Mouse (Mus musculus) granulocyte monocyte progenitor cell, adult 5-6 weeks (primary cell): ENCODE data around the gene Bptf. TPM values are rescaled to one million over a fixed set of nuclear protein-coding genes. Genes with fewer than 3 reads are reported as not detected.

Source experiments
- ATAC-seq: replicated peaks from 2 replicates; pipeline ENCODE4 v1.8.0; 2016; ENCODE audit warnings: mild to moderate bottlenecking, moderate TSS enrichment, inconsistent platforms; ENCODE audit not compliant: poor library complexity, severe bottlenecking
- total RNA-seq, 2 experiments: library from RNA; stranded (forward) in 1 of 2; stranded (reverse) in 1 of 2; fragments of 200-712, 200-1000 nt in 1 of 2; fragments of >200 nt in 1 of 2; fragmentation: Nextera tagmentation in 1 of 2; gene quantifications; 2 replicates each; pipeline ENCODE4 v1.2.3; 2014 to 2017

Gene Bptf
- total RNA-seq, 2 experiments from 2014 or later: 40.9 to 60.9 TPM

GRCm38 (mm10) chr11:107124327-107124731 lies 7.6 kb downstream of the Bptf start:
- peak; percentile 99 for ATAC-seq

- no peak for ATAC-seq
These were observed 14.1 kb downstream of the Bptf start for GRCm38 (mm10) chr11:107117789-107118188.

- ATAC-seq: no peak
These were observed 17.9 kb downstream of the Bptf start for GRCm38 (mm10) chr11:107113881-107114557.

- peak; percentile 90 for ATAC-seq
These were observed 18.8 kb downstream of the Bptf start for GRCm38 (mm10) chr11:107113112-107113511.

GRCm38 (mm10) chr11:107109669-107110068 lies 22.3 kb downstream of the Bptf start:
- no peak for ATAC-seq

- no peak for ATAC-seq
These were observed 23.0 kb downstream of the Bptf start for GRCm38 (mm10) chr11:107108892-107109291.

GRCm38 (mm10) chr11:107107725-107108078 lies 24.2 kb downstream of the Bptf start:
- no peak for ATAC-seq

DNA sequence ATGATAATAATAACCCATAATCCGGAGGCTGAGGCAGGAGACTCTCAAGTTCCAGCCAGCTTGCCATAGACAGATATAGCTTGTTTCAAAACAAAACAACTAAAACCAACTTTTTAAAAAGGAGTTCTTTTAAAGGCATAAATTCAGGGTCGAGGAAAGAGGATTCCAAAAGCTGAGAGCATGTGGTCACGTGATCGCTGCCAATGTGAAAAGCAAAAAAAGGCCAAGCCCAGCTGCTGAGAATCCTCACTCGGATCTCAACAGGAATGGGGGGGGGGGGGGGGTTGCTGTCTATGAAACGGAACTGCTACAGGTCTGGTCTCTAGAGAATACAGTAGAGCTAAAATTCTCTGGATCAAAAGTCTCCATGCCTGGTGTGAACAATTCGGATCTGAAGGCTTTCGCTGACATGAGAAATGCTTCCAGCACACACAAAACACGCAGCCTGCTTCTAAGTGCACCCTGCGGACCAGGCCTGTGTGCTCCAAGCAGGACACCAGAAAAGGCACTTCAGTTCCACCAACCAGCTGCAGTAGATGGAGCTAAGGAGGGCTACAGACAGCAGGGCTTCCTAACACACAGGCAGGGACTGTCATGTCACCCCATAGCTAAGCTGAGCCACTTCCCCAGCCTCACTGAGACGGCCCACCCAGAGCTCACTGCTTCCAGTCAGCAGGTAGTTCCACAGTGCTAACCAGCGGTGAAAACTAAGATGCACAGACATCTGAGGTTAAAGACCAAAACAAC lies 24.8 kb downstream of the Bptf start:
- ATAC-seq: no peak

DNA sequence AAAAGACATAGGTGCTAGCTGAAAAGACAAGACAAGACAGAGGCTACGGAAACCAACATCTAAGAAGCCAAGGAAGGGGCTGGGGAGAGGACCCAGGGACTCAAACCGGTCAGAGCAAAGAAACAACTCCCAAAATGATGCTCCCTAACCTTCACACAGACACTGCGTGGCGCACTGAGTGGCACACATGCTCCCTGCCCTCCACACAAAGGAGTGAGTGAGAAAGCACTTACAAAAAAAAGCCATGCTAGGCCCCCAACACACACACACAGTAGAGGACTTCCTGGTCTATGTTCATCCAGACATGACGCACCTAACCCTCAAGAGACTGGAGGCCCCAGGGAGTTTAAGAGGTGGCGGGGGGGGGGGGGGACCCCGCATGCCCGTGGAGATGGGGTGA lies 25.5 kb downstream of the Bptf start:
- no peak for ATAC-seq

- ATAC-seq: peak; percentile 33
These were observed 26.7 kb downstream of the Bptf start for GRCm38 (mm10) chr11:107105227-107105626.

GRCm38 (mm10) chr11:107103736-107104135 lies 28.2 kb downstream of the Bptf start:
- ATAC-seq: peak; percentile 43; the same call in 1 of the 2 replicates

- ATAC-seq: no peak
These were observed 28.7 kb downstream of the Bptf start for GRCm38 (mm10) chr11:107103224-107103589.

- ATAC-seq: peak; percentile 88
These were observed 29.3 kb downstream of the Bptf start for GRCm38 (mm10) chr11:107102465-107103223.

DNA sequence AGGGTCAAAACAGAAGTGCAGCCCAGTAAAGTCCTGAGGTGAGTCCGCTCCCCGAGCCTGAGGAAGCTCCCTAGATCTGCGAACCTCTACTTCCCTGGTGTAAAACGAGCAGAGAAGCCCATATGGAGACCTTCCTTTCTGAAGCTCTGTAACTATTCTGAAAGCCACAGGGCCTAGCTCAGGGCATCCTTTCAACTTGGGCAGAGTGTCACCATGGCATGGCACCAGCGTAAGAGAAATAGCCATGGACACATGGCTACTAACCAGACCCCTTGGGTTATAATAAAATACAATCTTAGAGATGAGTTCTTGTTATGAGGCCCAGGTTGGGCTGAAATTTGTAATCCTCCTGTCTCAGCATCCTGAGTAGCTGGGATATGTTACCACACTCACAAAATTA lies 35.0 kb downstream of the Bptf start:
- no peak for ATAC-seq

GRCm38 (mm10) chr11:107093871-107094270 lies 38.1 kb downstream of the Bptf start:
- ATAC-seq: no peak

- no peak for ATAC-seq
These were observed 39.3 kb downstream of the Bptf start for GRCm38 (mm10) chr11:107092637-107093036.

- ATAC-seq: no peak
These were observed 46.1 kb downstream of the Bptf start for GRCm38 (mm10) chr11:107085866-107086265.

DNA sequence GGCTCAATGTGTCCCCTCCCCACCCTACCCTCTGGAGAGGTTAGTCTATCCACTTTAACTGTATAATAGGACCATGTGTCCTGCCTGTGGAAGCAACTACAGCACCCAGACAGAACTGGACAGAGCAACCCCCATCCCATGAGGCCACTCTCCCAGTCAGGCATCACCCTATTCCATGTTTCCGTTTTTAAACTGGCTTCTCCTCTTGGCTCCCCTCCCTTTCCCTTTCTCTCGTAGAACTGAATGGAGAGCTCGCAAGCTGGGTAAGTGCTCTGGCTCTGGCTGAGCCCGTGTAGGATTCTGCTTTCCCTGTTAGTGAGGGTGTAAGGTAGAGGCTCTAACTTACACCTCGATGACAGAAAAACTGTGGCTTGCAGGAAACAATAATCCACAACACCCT lies 48.4 kb downstream of the Bptf start:
- no peak for ATAC-seq

GRCm38 (mm10) chr11:107065216-107065785 lies 66.6 kb downstream of the Bptf start:
- no peak for ATAC-seq

DNA sequence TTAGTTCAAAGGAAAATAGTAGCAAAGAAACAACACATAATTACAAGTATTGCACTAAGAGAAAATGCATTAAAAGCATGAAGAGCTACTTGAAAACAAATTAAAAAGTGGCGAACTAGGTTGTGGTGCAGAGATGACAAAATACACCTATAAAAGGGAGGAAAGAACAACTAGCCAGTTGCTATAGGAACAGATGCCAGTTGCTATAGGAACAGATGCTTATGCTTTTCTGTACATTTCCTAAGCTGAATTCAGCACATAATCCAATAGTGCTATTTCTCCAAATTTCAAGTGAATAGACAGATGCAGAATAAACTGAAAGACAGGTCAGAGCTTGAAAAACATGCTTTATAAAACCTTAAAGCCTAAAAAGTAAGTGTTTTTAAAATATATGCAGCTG lies 67.3 kb downstream of the Bptf start:
- no peak for ATAC-seq

DNA sequence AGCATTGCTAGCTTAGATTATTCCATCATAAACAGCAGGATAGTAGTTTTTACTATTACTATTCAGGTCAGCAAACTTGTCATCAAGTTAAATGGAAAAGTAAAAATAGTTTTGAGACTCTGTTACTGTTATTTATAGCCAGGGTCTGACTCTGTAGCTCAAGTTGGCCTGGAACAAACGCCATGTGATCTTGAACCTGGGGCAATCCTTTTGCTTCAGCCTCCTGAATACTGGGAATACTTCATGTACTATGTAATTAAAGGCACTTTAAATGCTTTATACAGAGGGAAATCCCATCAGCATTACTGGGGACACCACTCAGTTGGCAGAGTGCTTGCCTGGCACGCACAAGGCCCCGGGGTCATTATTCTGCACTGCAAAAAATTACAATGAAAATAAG lies 68.9 kb downstream of the Bptf start:
- ATAC-seq: no peak
